ENCODE assay signal across 22 mouse cellular contexts in the genomic region with DNA sequence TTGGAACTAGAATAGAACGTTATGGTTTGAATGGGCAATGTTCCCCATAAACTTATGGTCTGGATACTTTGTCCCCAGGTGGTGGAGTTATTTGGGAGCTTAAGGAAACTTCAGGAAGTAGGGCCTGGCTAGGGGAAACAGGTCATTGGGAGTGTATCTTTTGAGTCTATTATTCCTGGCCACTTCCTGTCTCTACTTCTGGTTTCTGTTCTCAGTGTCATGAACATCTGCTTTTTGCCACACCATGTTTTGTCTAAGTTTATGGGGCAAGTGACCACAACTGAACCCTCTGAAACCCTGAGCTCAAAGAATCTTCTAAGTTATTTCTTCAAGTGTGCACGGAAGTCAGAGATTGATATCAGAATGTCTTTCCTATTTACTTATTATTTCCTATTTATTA. TPM values are rescaled to one million over a fixed set of nuclear protein-coding genes. Genes with fewer than 3 reads are reported as not detected.
A peak's percentile ranks its signal among the peaks of the same experiment; 100 is the strongest.
DNase-seq lines count a peak whose midpoint lies in the region; ATAC-seq and TF ChIP-seq lines count a peak whose summit lies in the region.
"Had no signal": no experiment of that assay in that cellular context is flagged by ENCODE, and none has a peak within 500 bp of the region (broad histone marks: within the 10 kb centered on the region; RNA-seq: fewer than 3 reads in every experiment).

No protein-coding gene starts in this region.

- no peaks in the 10 kb centered on the region for H3K27me3 ChIP-seq in testis, adult 2 months (ENCODE audit: control insufficient read depth, insufficient read depth, low read length)
- H3K27me3 ChIP-seq: embryonic facial prominence, embryonic 13.5 days; embryonic facial prominence, embryonic 15.5 days; forebrain, embryonic 12.5 days had no signal

- no peak overlapping the region for H3K27ac ChIP-seq in testis, adult 2 months (ENCODE audit: control insufficient read depth, insufficient read depth, low read depth, low read length)
- H3K27ac ChIP-seq: embryonic facial prominence, embryonic 13.5 days; embryonic facial prominence, embryonic 15.5 days; forebrain, embryonic 10.5 days; forebrain, embryonic 12.5 days had no signal

- TF ChIP-seq CTCF in testis, adult 2 months (IDR thresholded peaks at IDR 0.05; ENCODE audit: control insufficient read depth, insufficient read depth, insufficient replicate concordance, low read depth, low read length) = no peak

- TF ChIP-seq POLR2A in testis, adult 2 months (IDR thresholded peaks at IDR 0.05; ENCODE audit: control insufficient read depth, low read depth, low read length) = no peak

- ATAC-seq in megakaryocyte, adult 5-6 weeks (ENCODE audit: poor library complexity, severe bottlenecking) = peak; percentile 56
- ATAC-seq: forebrain, embryonic 14.5 days; forebrain, embryonic 16.5 days had no signal

- peak overlapping the region; percentile 49; the same call in 1 of the 2 replicates for H3K4me3 ChIP-seq in testis, adult 2 months (ENCODE audit: control insufficient read depth, low read depth, low read length)
- H3K4me3 ChIP-seq: embryonic facial prominence, embryonic 13.5 days; embryonic facial prominence, embryonic 15.5 days; erythroblast, embryonic 14.5 days; forebrain, embryonic 10.5 days; forebrain, embryonic 12.5 days had no signal

- peaks cover 3% of the 10 kb centered on the region for H3K36me3 ChIP-seq in testis, adult 2 months (ENCODE audit: control insufficient read depth, insufficient read depth, low read length)

- no peak for DNase-seq in testis, postnatal 10 days (ENCODE audit: low spot score)
- peak; percentile 19 for DNase-seq in A20 (ENCODE audit: low read depth, low spot score)
- no peak for DNase-seq in cerebellum, adult 11-12 months
- DNase-seq in frontal cortex, postnatal 36 days (ENCODE audit: low spot score in 2 of 2) = no peak
- DNase-seq: adrenal gland, adult 2 months; adrenal gland, postnatal 14 days; adrenal gland, postnatal 36 days; cerebellum, adult 18-20 months; cerebellum, adult 8-10 months; cerebellum, adult 9-11 months; cerebellum, postnatal 14 days; cerebellum, postnatal 36 days; embryo, embryonic 11 days had no signal

- H3K4me1 ChIP-seq in testis, adult 2 months (ENCODE audit: control insufficient read depth, insufficient read depth, low read length) = no peaks in the 10 kb centered on the region
- H3K4me1 ChIP-seq: embryonic facial prominence, embryonic 13.5 days; embryonic facial prominence, embryonic 15.5 days; forebrain, embryonic 10.5 days; forebrain, embryonic 12.5 days had no signal

RNA-seq across cellular contexts. Expression of gene Kif24, which starts 57.3 kb away (rescaled TPM):
- polyA plus RNA-seq in testis, adult 2 months (2012; rRNA removed) = 11.3 and 11.9 TPM in 2 replicates
- total RNA-seq in megakaryocyte, adult 5-6 weeks (2015) = 10.7 and 16.0 TPM in 2 replicates
- total RNA-seq in megakaryocyte, adult 5-6 weeks (2017) = 7.0 and 9.7 TPM in 2 replicates

RNA-seq across cellular contexts. Expression of gene Nudt2, which starts 57.6 kb away (rescaled TPM):
- 12.6 and 14.3 TPM in 2 replicates for polyA plus RNA-seq in testis, adult 2 months (2012; rRNA removed)
- total RNA-seq in megakaryocyte, adult 5-6 weeks (2015) = 13.8 and 24.0 TPM in 2 replicates
- 19.6 and 20.9 TPM in 2 replicates for total RNA-seq in megakaryocyte, adult 5-6 weeks (2017)

RNA-seq across cellular contexts. Expression of gene Ubap1, which starts 58.6 kb away (rescaled TPM):
- 44.2 and 47.8 TPM in 2 replicates for polyA plus RNA-seq in testis, adult 2 months (2012; rRNA removed)
- 49.9 and 51.2 TPM in 2 replicates for total RNA-seq in megakaryocyte, adult 5-6 weeks (2015)
- 43.6 and 47.6 TPM in 2 replicates for total RNA-seq in megakaryocyte, adult 5-6 weeks (2017)
